Mouse (Mus musculus) myocyte (in vitro differentiated cells): ENCODE measurements around the gene Lxn.

Experiments
- E2F4 ChIP-seq: IDR thresholded peaks from one replicate; pipeline ENCODE4 v1.6.1; 2011; ENCODE audit warnings: mild to moderate bottlenecking, control low read depth, moderate library complexity; ENCODE audit not compliant: insufficient read depth
- MYOG ChIP-seq, 3 experiments: IDR thresholded peaks; one replicate each; pipeline ENCODE4 v1.6.1; 2011; ENCODE audit warnings: control low read depth in 2 of 3, low read depth in 2 of 3, mild to moderate bottlenecking in 2 of 3; ENCODE audit not compliant: insufficient read length in 2 of 3, control insufficient read depth in 1 of 3, insufficient read depth in 1 of 3
- POLR2A ChIP-seq: IDR thresholded peaks from one replicate; pipeline ENCODE4 v1.6.1; 2011; ENCODE audit warnings: low read depth, mild to moderate bottlenecking, control low read depth, moderate library complexity; ENCODE audit not compliant: insufficient read length
- POLR2AphosphoS2 ChIP-seq: IDR thresholded peaks from one replicate; pipeline ENCODE4 v1.6.1; 2011; ENCODE audit warnings: low read depth, control low read depth; ENCODE audit not compliant: insufficient read length
- USF1 ChIP-seq: IDR thresholded peaks from one replicate; pipeline ENCODE4 v1.6.1; 2011; ENCODE audit warnings: low read depth, mild to moderate bottlenecking, control low read depth, moderate library complexity

DNA sequence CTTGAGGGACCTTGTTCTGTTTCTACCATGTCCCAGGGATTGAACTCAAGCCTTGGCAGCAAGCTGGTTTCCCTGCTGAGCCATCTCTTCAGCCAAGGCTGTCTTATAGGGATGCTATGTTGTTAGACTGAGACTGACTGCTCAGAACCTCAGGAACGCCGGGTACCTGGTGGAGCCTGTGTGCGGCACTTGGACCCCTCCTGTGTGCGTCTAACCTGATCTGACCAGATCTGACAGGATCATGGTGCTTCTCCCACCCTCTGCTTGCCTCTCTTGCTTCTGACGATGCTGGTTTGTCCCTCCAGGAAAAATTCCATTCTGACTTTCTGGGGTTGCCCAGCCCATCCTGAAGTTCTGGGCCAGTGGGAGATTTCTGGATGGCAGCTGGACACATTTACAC is 2.9 kb upstream of the Lxn start:
- TF ChIP-seq POLR2AphosphoS2 (no peak), POLR2A (no peak), MYOG (IDR thresholded peaks at IDR 0.05; ENCODE audit: control insufficient read depth in 1 of 3, insufficient read depth in 1 of 3, insufficient read length in 2 of 3, low read depth in 2 of 3) (no peak), E2F4 (no peak), USF1 (no peak)
